Mouse (Mus musculus): ENCODE results near the gene Crtc1. TPM values are rescaled to one million over a fixed set of nuclear protein-coding genes. Genes with fewer than 3 reads are reported as not detected.
A peak's percentile ranks its signal among the peaks of the same experiment; 100 is the strongest.

Gene Crtc1
- polyA plus RNA-seq, 1 experiment from 2014 or later: 8.0 TPM

- no peak for DNase-seq (ENCODE audit: low spot score)
Observed at GRCm38 (mm10) chr8:70393087-70393486, 46.3 kb downstream of the Crtc1 start.

DNA sequence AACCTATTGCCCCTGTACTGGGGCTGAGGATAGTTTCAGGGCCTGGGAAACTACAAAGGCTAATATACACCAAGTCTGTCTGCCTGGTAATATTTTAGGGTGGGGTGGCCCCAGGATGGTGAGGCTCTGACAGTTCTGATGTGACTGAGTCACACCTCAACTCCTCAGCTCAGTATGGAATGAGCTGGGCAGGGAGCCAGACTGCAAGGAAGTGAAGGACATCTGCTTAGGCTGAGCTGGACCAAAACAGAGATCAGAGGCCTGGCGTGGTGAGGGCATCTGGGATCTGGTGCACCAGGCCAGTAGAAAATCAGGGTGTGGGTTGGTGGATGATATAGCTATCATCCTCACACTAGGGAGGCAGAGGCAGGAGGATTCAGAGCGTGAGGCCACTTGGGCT lies 49.7 kb downstream of the Crtc1 start:
- DNase-seq (ENCODE audit: low spot score): no peak

DNA sequence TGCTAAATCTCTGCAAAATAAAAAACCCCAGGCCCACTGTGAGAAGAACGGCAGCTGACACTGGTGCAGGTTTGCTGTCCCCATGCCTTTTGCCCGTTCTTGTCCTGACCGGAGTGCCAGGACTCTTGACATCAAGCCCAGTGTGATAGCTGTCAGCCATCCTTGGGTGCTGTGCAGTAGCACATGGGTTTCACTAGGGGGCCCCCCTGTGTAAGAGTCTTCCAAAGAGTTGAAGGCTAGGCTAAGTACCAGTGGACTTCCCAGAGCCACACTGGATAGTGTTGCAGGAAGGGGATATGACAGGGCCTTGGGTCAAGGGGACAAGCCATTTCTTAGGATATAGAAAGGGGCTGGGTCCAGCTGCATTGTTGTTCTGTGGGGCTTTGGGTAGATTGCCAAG lies 56.1 kb downstream of the Crtc1 start:
- peak; percentile 55 for DNase-seq (ENCODE audit: low spot score)

- DNase-seq (ENCODE audit: low spot score): no peak
Observed at GRCm38 (mm10) chr8:70380069-70380468, 59.3 kb downstream of the Crtc1 start.

- no peak for DNase-seq (ENCODE audit: low spot score)
Observed at GRCm38 (mm10) chr8:70377049-70377448, 62.3 kb downstream of the Crtc1 start.

DNA sequence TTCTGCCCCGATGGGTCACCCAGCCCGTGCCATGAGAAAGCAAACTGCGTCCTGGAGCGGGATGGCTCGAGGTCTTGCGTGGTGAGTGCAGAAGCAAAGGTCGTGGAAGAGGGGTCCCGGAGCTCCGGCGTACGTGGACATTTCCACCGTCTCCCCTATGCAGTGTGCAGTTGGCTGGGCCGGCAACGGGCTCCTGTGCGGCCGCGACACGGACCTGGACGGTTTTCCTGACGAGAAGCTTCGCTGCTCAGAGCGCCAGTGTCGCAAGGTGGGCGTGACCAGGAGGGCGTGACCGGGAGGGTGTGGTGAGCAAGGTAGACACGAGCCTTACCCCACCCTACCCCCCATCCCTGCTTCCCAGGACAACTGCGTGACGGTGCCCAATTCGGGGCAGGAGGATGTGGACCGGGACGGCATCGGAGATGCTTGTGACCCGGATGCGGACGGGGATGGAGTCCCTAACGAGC lies 63.1 kb downstream of the Crtc1 start:
- DNase-seq (ENCODE audit: low spot score): no peak

- DNase-seq (ENCODE audit: low spot score): no peak
Observed at GRCm38 (mm10) chr8:70375212-70375859, 64.0 kb downstream of the Crtc1 start.

- peak; percentile 39 for DNase-seq (ENCODE audit: low spot score)
Observed at GRCm38 (mm10) chr8:70374318-70374927, 65.0 kb downstream of the Crtc1 start.

GRCm38 (mm10) chr8:70373397-70374317 lies 65.7 kb downstream of the Crtc1 start, which contains the start of gene Comp:
TSS of gene Comp (plus strand) at chr8:70373558.
- DNase-seq (ENCODE audit: low spot score): no peak

GRCm38 (mm10) chr8:70371951-70372350 lies 67.4 kb downstream of the Crtc1 start:
- DNase-seq (ENCODE audit: low spot score): no peak

GRCm38 (mm10) chr8:70370476-70370875 lies 68.9 kb downstream of the Crtc1 start:
- DNase-seq (ENCODE audit: low spot score): no peak

GRCm38 (mm10) chr8:70366588-70366987 lies 72.8 kb downstream of the Crtc1 start:
- no peak for DNase-seq (ENCODE audit: low spot score)

DNA sequence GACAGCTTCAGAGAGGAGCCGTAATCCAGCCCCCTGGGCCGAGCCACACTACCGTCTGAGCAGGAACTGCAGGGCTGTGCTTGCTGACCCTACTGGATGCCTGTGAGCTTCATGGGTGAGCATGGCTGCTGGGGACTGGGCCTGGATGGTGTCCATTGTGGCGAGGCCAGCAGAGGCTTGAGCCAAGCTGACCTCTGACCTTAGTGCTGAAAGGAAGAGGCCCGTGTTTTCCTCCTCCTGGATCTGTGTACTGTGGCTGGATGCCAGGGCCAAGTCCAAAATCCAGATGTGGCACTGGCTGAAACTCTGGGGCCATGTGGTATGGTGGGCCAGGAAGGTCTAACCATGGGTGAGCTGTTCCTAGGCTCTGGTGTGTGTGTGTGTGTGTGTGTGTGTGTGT lies 75.3 kb downstream of the Crtc1 start:
- no peak for DNase-seq (ENCODE audit: low spot score)

- no peak for DNase-seq (ENCODE audit: low spot score)
Observed at GRCm38 (mm10) chr8:70361484-70362032, 77.8 kb downstream of the Crtc1 start.

GRCm38 (mm10) chr8:70360769-70361168 lies 78.6 kb downstream of the Crtc1 start:
- DNase-seq (ENCODE audit: low spot score): peak; percentile 34

GRCm38 (mm10) chr8:70359411-70359810 lies 80.0 kb downstream of the Crtc1 start:
- DNase-seq (ENCODE audit: low spot score): no peak

DNA sequence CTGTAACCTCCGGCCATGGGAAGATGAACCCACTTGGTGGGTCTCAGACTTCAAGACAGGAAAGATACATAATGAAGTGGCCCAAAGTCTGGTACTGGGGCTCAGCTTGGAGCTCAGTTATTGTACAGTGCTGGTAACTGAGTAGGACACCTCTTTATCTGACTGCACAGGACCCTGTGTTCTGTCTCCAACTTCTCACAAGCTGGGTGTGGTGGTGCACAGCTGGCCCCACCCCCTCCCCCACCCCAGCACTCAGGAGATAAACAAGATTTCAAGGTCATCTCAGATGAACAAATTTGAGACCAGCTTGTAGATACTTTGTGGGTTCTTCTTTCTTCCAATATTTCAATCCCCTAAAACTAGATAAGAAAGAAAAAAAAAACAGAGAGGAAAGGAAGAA lies 83.3 kb downstream of the Crtc1 start:
- DNase-seq (ENCODE audit: low spot score): no peak

DNA sequence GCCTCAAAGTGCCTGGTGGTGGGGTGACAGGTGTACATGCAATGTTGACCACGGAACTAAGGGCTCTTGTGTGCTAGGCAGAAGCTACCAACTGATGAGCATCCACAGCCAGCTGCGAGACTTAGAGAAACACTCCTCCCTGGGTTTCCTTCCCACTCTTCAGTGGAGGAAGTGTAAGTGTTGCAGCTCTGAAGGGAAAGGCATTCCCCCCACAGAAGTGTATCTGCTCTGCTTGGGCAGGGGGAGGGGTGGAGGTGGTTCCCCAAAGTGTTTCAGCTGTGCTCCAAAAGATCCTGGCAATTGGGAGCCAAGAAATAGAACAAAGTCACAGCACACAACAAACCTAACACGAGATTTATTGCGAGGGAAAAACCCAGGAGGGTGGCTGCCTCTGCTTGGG lies 85.4 kb downstream of the Crtc1 start:
- no peak for DNase-seq (ENCODE audit: low spot score)

GRCm38 (mm10) chr8:70353194-70353817 lies 86.1 kb downstream of the Crtc1 start, which contains the start of gene Upf1:
TSS of gene Upf1 (minus strand) at chr8:70353278.
- DNase-seq (ENCODE audit: low spot score): peak; percentile 100

DNA sequence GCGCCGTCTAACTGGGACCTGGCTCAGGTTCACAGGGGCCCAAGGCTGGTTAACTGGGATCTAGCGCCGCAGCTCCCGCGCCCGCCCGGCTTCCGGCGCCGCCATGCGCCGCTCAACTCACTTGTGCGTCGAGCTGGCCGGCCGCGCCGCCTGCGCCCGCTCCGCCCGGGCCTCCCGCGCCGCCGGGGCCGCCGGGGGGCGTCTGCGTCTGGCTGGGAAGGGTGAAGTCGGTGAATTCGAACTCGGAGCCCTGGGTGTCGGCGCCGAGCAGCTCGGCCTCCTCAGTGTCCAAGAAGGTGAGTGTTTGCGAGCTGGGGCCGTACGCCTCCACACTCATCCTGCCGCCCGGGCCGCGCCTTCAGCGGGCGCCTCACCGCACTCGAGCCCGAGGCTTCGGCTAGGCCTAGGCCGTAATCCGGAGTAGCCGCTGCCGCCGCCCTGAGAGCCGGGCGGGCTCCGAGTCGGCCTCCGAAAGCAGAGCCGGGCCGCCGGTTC lies 86.7 kb downstream of the Crtc1 start:
- peak; percentile 63 for DNase-seq (ENCODE audit: low spot score)

DNA sequence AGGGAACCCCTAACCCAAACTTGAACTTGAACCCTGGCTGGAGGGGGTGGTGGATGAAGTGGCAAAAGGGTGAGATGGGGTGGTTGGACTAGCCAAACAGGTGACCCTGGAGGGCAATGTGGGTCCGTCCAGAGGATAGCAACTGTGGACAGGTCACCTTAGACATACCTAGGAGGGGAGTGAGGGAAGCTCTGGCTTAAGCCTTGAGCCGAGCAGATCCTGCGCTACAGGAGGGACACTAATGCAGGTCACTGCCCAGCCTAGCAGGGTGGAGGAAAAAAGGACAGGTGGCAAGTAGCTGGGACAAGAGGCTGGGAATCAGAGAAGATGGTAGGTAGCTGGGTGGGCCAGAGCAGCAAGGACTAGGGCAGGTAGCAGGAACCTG lies 87.4 kb downstream of the Crtc1 start:
- no peak for DNase-seq (ENCODE audit: low spot score)

Measured in thymus, postnatal 0 days (tissue).